Mouse (Mus musculus) neural tube, embryonic 12.5 days (tissue): ENCODE data around the gene Frmd6. TPM values are rescaled to one million over a fixed set of nuclear protein-coding genes. Genes with fewer than 3 reads are reported as not detected.

Experiments
- ATAC-seq: fragments of 200-750 bp; cut with Nextera tagmentation; 2 replicates; pipeline ENCODE4 v1.8.0; 2017; ENCODE audit warnings: low read depth, mild to moderate bottlenecking, moderate TSS enrichment, moderate library complexity; ENCODE audit not compliant: low FRiP score
- H3K27ac ChIP-seq: fragments of 300-500 bp; sonication (generic); 2 replicates; pipeline ENCODE4 v1.5.1; 2016
- H3K27me3 ChIP-seq: fragments of 300-500 bp; sonication (generic); replicated peaks from 2 replicates; pipeline ENCODE4 v1.6.1; 2016; ENCODE audit warnings: mild to moderate bottlenecking
- H3K36me3 ChIP-seq: fragments of 300-500 bp; sonication (generic); 2 replicates; pipeline ENCODE4 v1.6.1; 2016; ENCODE audit warnings: mild to moderate bottlenecking
- H3K4me1 ChIP-seq: fragments of 300-500 bp; sonication (generic); 2 replicates; pipeline ENCODE4 v1.6.1; 2016
- H3K4me2 ChIP-seq: fragments of 300-500 bp; sonication (generic); replicated peaks from 2 replicates; pipeline ENCODE4 v1.6.1; 2016; ENCODE audit warnings: mild to moderate bottlenecking
- H3K4me3 ChIP-seq: fragments of 300-500 bp; sonication (generic); 2 replicates; pipeline ENCODE4 v1.5.1; 2016
- H3K9ac ChIP-seq: fragments of 300-500 bp; sonication (generic); 2 replicates; pipeline ENCODE4 v1.6.1; 2016; ENCODE audit warnings: mild to moderate bottlenecking
- H3K9me3 ChIP-seq: fragments of 300-500 bp; sonication (generic); 2 replicates; pipeline ENCODE4 v1.6.1; 2016; ENCODE audit warnings: mild to moderate bottlenecking
- WGBS: fragments of 180-500 bp; shearing (Covaris S2); methylation state at CpG from one replicate; pipeline ENCODE4 v1.1.7; 2016; 5-methylcytosine and 5-hydroxymethylcytosine counted together
- polyA plus RNA-seq: library from polyadenylated mRNA; unstranded; fragments of >200 nt; fragmentation: Nextera tagmentation; extraction: Ambion mirVana; gene quantifications from 2 replicates; pipeline ENCODE4 v1.2.1, GENCODE M21; 2016

The Frmd6 gene
- polyA plus RNA-seq, 1 experiment from 2014 or later = 23.2 TPM

- H3K36me3 ChIP-seq = peaks cover 22% of the 10 kb centered on the region
- no peaks in the 10 kb centered on the region for H3K27me3 ChIP-seq
- WGBS = 81% methylated on average over 5 of the region's 5 CpGs
- H3K27ac ChIP-seq = no peak overlapping the region
- no peak overlapping the region for H3K4me3 ChIP-seq
- no peaks in the 10 kb centered on the region for H3K4me1 ChIP-seq
- no peak overlapping the region for H3K4me2 ChIP-seq
- ATAC-seq = no peak
- no peaks in the 10 kb centered on the region for H3K9me3 ChIP-seq
- H3K9ac ChIP-seq = no peak overlapping the region
Observed at GRCm38 (mm10) chr12:70890405-70890804, 65.1 kb downstream of the Frmd6 start.

- ATAC-seq = no peak
- H3K9ac ChIP-seq = no peak overlapping the region
Observed at GRCm38 (mm10) chr12:70890874-70891470, 65.7 kb downstream of the Frmd6 start.

GRCm38 (mm10) chr12:70895275-70895674 is 70.0 kb downstream of the Frmd6 start:
- no peaks in the 10 kb centered on the region for H3K27me3 ChIP-seq
- H3K4me2 ChIP-seq = no peak overlapping the region
- no peak overlapping the region for H3K9ac ChIP-seq
- no peak overlapping the region for H3K4me3 ChIP-seq
- 89% methylated on average over 7 of the region's 7 CpGs for WGBS
- ATAC-seq = no peak
- H3K36me3 ChIP-seq = peaks cover 29% of the 10 kb centered on the region
- no peaks in the 10 kb centered on the region for H3K4me1 ChIP-seq
- H3K9me3 ChIP-seq = no peaks in the 10 kb centered on the region
- no peak overlapping the region for H3K27ac ChIP-seq

More at GRCm38 (mm10) chr12:70890874-70891470, 65.7 kb downstream of the Frmd6 start:
- Histone ChIP-seq H3K9me3 (no peaks in the 10 kb centered on the region), H3K4me2 (no peak overlapping the region), H3K36me3 (peaks cover 24% of the 10 kb centered on the region), H3K27ac (no peak overlapping the region), H3K4me1 (no peaks in the 10 kb centered on the region), H3K4me3 (no peak overlapping the region), H3K27me3 (no peaks in the 10 kb centered on the region)
- WGBS = 94% methylated on average over 8 of the region's 8 CpGs

- no peak for ATAC-seq
- Histone ChIP-seq H3K9ac (no peak overlapping the region), H3K4me2 (no peak overlapping the region), H3K4me3 (no peak overlapping the region), H3K36me3 (peaks cover 21% of the 10 kb centered on the region), H3K4me1 (no peaks in the 10 kb centered on the region), H3K9me3 (no peaks in the 10 kb centered on the region), H3K27ac (no peak overlapping the region), H3K27me3 (no peaks in the 10 kb centered on the region)
- 86% methylated on average over 10 of the region's 10 CpGs for WGBS
Observed at GRCm38 (mm10) chr12:70896068-70896467, 70.8 kb downstream of the Frmd6 start.

GRCm38 (mm10) chr12:70897434-70897833 is 72.1 kb downstream of the Frmd6 start:
- Histone ChIP-seq H3K27ac (no peak overlapping the region), H3K4me1 (no peaks in the 10 kb centered on the region), H3K9me3 (no peaks in the 10 kb centered on the region), H3K27me3 (no peaks in the 10 kb centered on the region), H3K4me3 (no peak overlapping the region), H3K9ac (no peak overlapping the region), H3K4me2 (no peak overlapping the region), H3K36me3 (peaks cover 15% of the 10 kb centered on the region)
- no peak for ATAC-seq
- WGBS = 85% methylated on average over 8 of the region's 8 CpGs

- Histone ChIP-seq H3K9ac (no peak overlapping the region), H3K4me3 (no peak overlapping the region), H3K4me2 (no peak overlapping the region), H3K27me3 (no peaks in the 10 kb centered on the region), H3K9me3 (no peaks in the 10 kb centered on the region), H3K4me1 (no peaks in the 10 kb centered on the region), H3K27ac (no peak overlapping the region), H3K36me3 (peaks cover 17% of the 10 kb centered on the region)
- 91% methylated on average over 8 of the region's 8 CpGs for WGBS
- ATAC-seq = no peak
Observed at GRCm38 (mm10) chr12:70898450-70898849, 73.1 kb downstream of the Frmd6 start.

- peaks cover 6% of the 10 kb centered on the region; the same call in 1 of the 2 replicates for H3K36me3 ChIP-seq
- H3K9me3 ChIP-seq = no peaks in the 10 kb centered on the region
- no peak overlapping the region for H3K4me2 ChIP-seq
- H3K4me1 ChIP-seq = no peaks in the 10 kb centered on the region
- WGBS = 95% methylated on average over 10 of the region's 10 CpGs
- no peak overlapping the region for H3K9ac ChIP-seq
- no peaks in the 10 kb centered on the region for H3K27me3 ChIP-seq
- no peak for ATAC-seq
- H3K27ac ChIP-seq = no peak overlapping the region
- H3K4me3 ChIP-seq = no peak overlapping the region
Observed at GRCm38 (mm10) chr12:70904471-70904870, 79.2 kb downstream of the Frmd6 start.

- ATAC-seq = no peak
- H3K27me3 ChIP-seq = no peaks in the 10 kb centered on the region
- H3K27ac ChIP-seq = no peak overlapping the region
- WGBS = 84% methylated on average over 9 of the region's 9 CpGs
- peaks cover 6% of the 10 kb centered on the region; the same call in 1 of the 2 replicates for H3K36me3 ChIP-seq
- peaks cover 2% of the 10 kb centered on the region; the same call in 1 of the 2 replicates for H3K4me1 ChIP-seq
- no peak overlapping the region for H3K4me2 ChIP-seq
- H3K9me3 ChIP-seq = no peaks in the 10 kb centered on the region
- no peak overlapping the region for H3K4me3 ChIP-seq
- no peak overlapping the region for H3K9ac ChIP-seq
Observed at GRCm38 (mm10) chr12:70906867-70907266, 81.6 kb downstream of the Frmd6 start.

- H3K27me3 ChIP-seq = no peaks in the 10 kb centered on the region
- no peak overlapping the region for H3K4me2 ChIP-seq
- 0 out of 2 replicates have a peak, but pooled peaks cover 6% of the 10 kb centered on the region for H3K36me3 ChIP-seq
- 84% methylated on average over 11 of the region's 11 CpGs for WGBS
- peaks cover 7% of the 10 kb centered on the region; the same call in 1 of the 2 replicates for H3K4me1 ChIP-seq
- no peaks in the 10 kb centered on the region for H3K9me3 ChIP-seq
- ATAC-seq = no peak
- H3K9ac ChIP-seq = no peak overlapping the region
- no peak overlapping the region for H3K27ac ChIP-seq
- no peak overlapping the region for H3K4me3 ChIP-seq
Observed at GRCm38 (mm10) chr12:70907651-70908050, 82.3 kb downstream of the Frmd6 start.

- 80% methylated on average over 4 of the region's 4 CpGs for WGBS
- Histone ChIP-seq H3K9me3 (no peaks in the 10 kb centered on the region), H3K4me1 (peaks cover 7% of the 10 kb centered on the region; the same call in 1 of the 2 replicates), H3K9ac (no peak overlapping the region), H3K4me3 (no peak overlapping the region), H3K27me3 (no peaks in the 10 kb centered on the region), H3K4me2 (no peak overlapping the region), H3K36me3 (0 out of 2 replicates have a peak, but pooled peaks cover 6% of the 10 kb centered on the region), H3K27ac (no peak overlapping the region)
- no peak for ATAC-seq
Observed at GRCm38 (mm10) chr12:70908076-70908475, 82.8 kb downstream of the Frmd6 start.

- 10% methylated on average over 9 of the region's 9 CpGs for WGBS
- ATAC-seq = peak; percentile 64
- H3K27me3 ChIP-seq = no peaks in the 10 kb centered on the region
- peaks cover 7% of the 10 kb centered on the region; the same call in 1 of the 2 replicates for H3K4me1 ChIP-seq
- no peaks in the 10 kb centered on the region for H3K36me3 ChIP-seq
- no peak overlapping the region for H3K4me2 ChIP-seq
- no peak overlapping the region for H3K9ac ChIP-seq
- H3K27ac ChIP-seq = no peak overlapping the region
- no peaks in the 10 kb centered on the region for H3K9me3 ChIP-seq
- no peak overlapping the region for H3K4me3 ChIP-seq
Observed at GRCm38 (mm10) chr12:70910241-70910720, 85.0 kb downstream of the Frmd6 start.

- no peaks in the 10 kb centered on the region for H3K36me3 ChIP-seq
- ATAC-seq = peak; percentile 78; the same call in 1 of the 2 replicates
- no peaks in the 10 kb centered on the region for H3K27me3 ChIP-seq
- no peak overlapping the region for H3K27ac ChIP-seq
- H3K4me3 ChIP-seq = no peak overlapping the region
- H3K9me3 ChIP-seq = no peaks in the 10 kb centered on the region
- no peak overlapping the region for H3K4me2 ChIP-seq
- WGBS = 15% methylated on average over 5 of the region's 5 CpGs
- H3K4me1 ChIP-seq = peaks cover 7% of the 10 kb centered on the region; the same call in 1 of the 2 replicates
- no peak overlapping the region for H3K9ac ChIP-seq
Observed at GRCm38 (mm10) chr12:70911029-70911428, 85.7 kb downstream of the Frmd6 start.
